Mouse (Mus musculus): Measurements from ENCODE around the gene Nos3.

GRCm38 (mm10) chr5:24326842-24327417 lies 37.7 kb upstream of the Nos3 start:
- TF ChIP-seq CTCF (IDR thresholded peaks at IDR 0.05; ENCODE audit: low read depth) (no peak), EP300 (IDR thresholded peaks at IDR 0.05; ENCODE audit: low read depth) (no peak)
